In genomic region chr5:109158488-109159485, GRCm38 (mm10) we compare ENCODE assay signal across 23 mouse cellular contexts. TPM values are rescaled to one million over a fixed set of nuclear protein-coding genes. Genes with fewer than 3 reads are reported as not detected.
DNase-seq lines count a peak whose midpoint lies in the region; TF ChIP-seq lines count a peak whose summit lies in the region.
"Not testable (repeated sequence)": the region's sequence is repeated elsewhere in the genome, so short reads cannot be mapped to it uniquely, and the experiment has no call there.
"Had no signal": no experiment of that assay in that cellular context is flagged by ENCODE, and none has a peak within 500 bp of the region (broad histone marks: within the 10 kb centered on the region; RNA-seq: fewer than 3 reads in every experiment).

No protein-coding gene starts in this region.

- TF ChIP-seq RAD21 in MEL (IDR thresholded peaks at IDR 0.05; ENCODE audit: low read depth, low read length): not testable (repeated sequence)

- H3K9ac ChIP-seq in MEL (ENCODE audit: control insufficient read depth, low read depth, low read length, poor library complexity, severe bottlenecking): not testable (repeated sequence)

- not testable (repeated sequence) for H3K36me3 ChIP-seq in MEL (ENCODE audit: control insufficient read depth in 1 of 2, insufficient read depth in 2 of 2, low read length in 2 of 2); myocyte (ENCODE audit: control insufficient read depth, insufficient read depth)

- DNase-seq in 3134 (ENCODE audit: extremely low read depth, insufficient read length, low spot score): peak; percentile 64
- peak; percentile 24 for DNase-seq in 416B (ENCODE audit: low read depth)
- peak; percentile 10 for DNase-seq in MEL (ENCODE audit: low read depth, low spot score)
- peak; percentile 61 for DNase-seq in adipocyte (ENCODE audit: low spot score)
- peak; percentile 62 for DNase-seq in adrenal gland, adult 2 months
- peak; percentile 13 for DNase-seq in adrenal gland, postnatal 14 days

- H3K79me2 ChIP-seq in MEL (ENCODE audit: control insufficient read depth, insufficient read depth, low read length, poor library complexity); myocyte (ENCODE audit: control insufficient read depth, insufficient read depth): not testable (repeated sequence)

- not testable (repeated sequence) for H3K9me3 ChIP-seq in MEL (replicated peaks; ENCODE audit: insufficient read depth, low read length)

- H3ac ChIP-seq in myocyte (ENCODE audit: control insufficient read depth, insufficient read length): not testable (repeated sequence)

- H3K4me1 ChIP-seq in MEL (ENCODE audit: control insufficient read depth in 1 of 2, insufficient read depth in 2 of 2, low read length in 2 of 2): not testable (repeated sequence)

- peak overlapping the region; percentile 89 for H3K4me2 ChIP-seq in myocyte (ENCODE audit: low read depth)

- TF ChIP-seq POLR2A in MEL (IDR thresholded peaks at IDR 0.05; ENCODE audit: control insufficient read depth in 1 of 2, insufficient read depth in 1 of 2, low read depth in 1 of 2, low read length in 2 of 2, poor library complexity in 1 of 2); myocyte (IDR thresholded peaks at IDR 0.05; ENCODE audit: insufficient read length, low read depth): not testable (repeated sequence)

- not testable (repeated sequence) for TF ChIP-seq CTCF in MEL (IDR thresholded peaks at IDR 0.05 in 2 of 3, conservative IDR thresholded peaks at IDR 0.05 in 1 of 3; ENCODE audit: control insufficient read depth in 1 of 3, insufficient read depth in 1 of 3, low read depth in 2 of 3, low read length in 3 of 3, poor library complexity in 1 of 3, severe bottlenecking in 1 of 3)

- peak overlapping the region; percentile 42 to 94 for H3K4me3 ChIP-seq in MEL (ENCODE audit: control insufficient read depth in 1 of 2, insufficient read depth in 1 of 2, low read depth in 2 of 2, low read length in 2 of 2)
- H3K4me3 ChIP-seq in myocyte: peak overlapping the region; percentile 27

- not testable (repeated sequence) for H3K27me3 ChIP-seq in MEL (ENCODE audit: control insufficient read depth in 1 of 2, insufficient read depth in 2 of 2, low read length in 2 of 2); myocyte (ENCODE audit: control insufficient read depth, insufficient read depth, insufficient read length)

- TF ChIP-seq EP300 in MEL (IDR thresholded peaks at IDR 0.05; ENCODE audit: low read depth in 1 of 2, low read length in 2 of 2): not testable (repeated sequence)

- not testable (repeated sequence) for H3K27ac ChIP-seq in MEL (ENCODE audit: control insufficient read depth, low read depth, low read length)

TF ChIP-seq in myocyte, 11 proteins besides CTCF, POLR2A, EP300 and RAD21:
- TF ChIP-seq CEBPB (IDR thresholded peaks at IDR 0.05; ENCODE audit: insufficient read depth, poor library complexity, severe bottlenecking): 0 out of 2 replicates have a peak, but pooled peaks have one; percentile 33
- peak in 1 of 3 experiments; percentile 6 for TF ChIP-seq MYOD1 (IDR thresholded peaks at IDR 0.05; ENCODE audit: control insufficient read depth in 1 of 3, insufficient read length in 2 of 3, low read depth in 2 of 3)

RNA-seq across cellular contexts. Expression of gene Vmn2r13, which starts 33.2 kb away (rescaled TPM):
- not detected in 2 replicates for total RNA-seq in MEL (2012; rRNA removed)
- not detected for polyA plus RNA-seq in MEL (2012; ENCODE audit: insufficient read depth in 1 of 2, insufficient read length in 2 of 2, low read depth in 1 of 2, low replicate concordance in 2 of 2, missing spikeins in 1 of 2)
- under 1 TPM; 0.07 to 0.12 TPM for total RNA-seq in adrenal gland, adult 2 months (2021)
- polyA plus RNA-seq in adrenal gland, adult 2 months (2012; rRNA removed): 0.04 TPM in 1 of 2 replicates, not detected in the other
- 0.07 and 0.08 TPM in 2 replicates for total RNA-seq in adrenal gland, postnatal 14 days (2021)
- 0.04 TPM for polyA plus RNA-seq in myocyte (2012; fragmentation: generic; extraction: Trizol)
- total RNA-seq: adrenal gland, adult 18-20 months; CH12.LX; common myeloid progenitor, adult 5-6 weeks had no signal
- polyA plus RNA-seq: activated CD4-positive, CD25-positive, alpha-beta regulatory T cell, adult 4 months; brain, embryonic 14.5 days; CD4-positive, CD25-positive, alpha-beta regulatory T cell, adult 4 months; embryonic facial prominence, embryonic 11.5 days; embryonic facial prominence, embryonic 13.5 days; embryonic facial prominence, embryonic 15.5 days; erythroblast, embryonic 14.5 days; forebrain, embryonic 10.5 days; forebrain, embryonic 12.5 days; forebrain, embryonic 14.5 days; forebrain, embryonic 16.5 days; frontal cortex, adult 2 months; G1E had no signal

Comparison
In these comparisons a context has a peak if more than half of its experiments do, and no peak if none do; other contexts are left out.
1. DNase-seq: peak in every context shown above with its lines; median percentile 64 in 3134; 62 in adrenal gland, adult 2 months; 61 in adipocyte; 24 in 416B; 13 in adrenal gland, postnatal 14 days; 10 in MEL.